Mouse (Mus musculus): Measurements from ENCODE around the gene Rnase13. TPM values are rescaled to one million over a fixed set of nuclear protein-coding genes. Genes with fewer than 3 reads are reported as not detected.
A peak's percentile ranks its signal among the peaks of the same experiment; 100 is the strongest.

Rnase13 gene
- polyA plus RNA-seq, 1 experiment from 2014 or later, result not detected

DNA sequence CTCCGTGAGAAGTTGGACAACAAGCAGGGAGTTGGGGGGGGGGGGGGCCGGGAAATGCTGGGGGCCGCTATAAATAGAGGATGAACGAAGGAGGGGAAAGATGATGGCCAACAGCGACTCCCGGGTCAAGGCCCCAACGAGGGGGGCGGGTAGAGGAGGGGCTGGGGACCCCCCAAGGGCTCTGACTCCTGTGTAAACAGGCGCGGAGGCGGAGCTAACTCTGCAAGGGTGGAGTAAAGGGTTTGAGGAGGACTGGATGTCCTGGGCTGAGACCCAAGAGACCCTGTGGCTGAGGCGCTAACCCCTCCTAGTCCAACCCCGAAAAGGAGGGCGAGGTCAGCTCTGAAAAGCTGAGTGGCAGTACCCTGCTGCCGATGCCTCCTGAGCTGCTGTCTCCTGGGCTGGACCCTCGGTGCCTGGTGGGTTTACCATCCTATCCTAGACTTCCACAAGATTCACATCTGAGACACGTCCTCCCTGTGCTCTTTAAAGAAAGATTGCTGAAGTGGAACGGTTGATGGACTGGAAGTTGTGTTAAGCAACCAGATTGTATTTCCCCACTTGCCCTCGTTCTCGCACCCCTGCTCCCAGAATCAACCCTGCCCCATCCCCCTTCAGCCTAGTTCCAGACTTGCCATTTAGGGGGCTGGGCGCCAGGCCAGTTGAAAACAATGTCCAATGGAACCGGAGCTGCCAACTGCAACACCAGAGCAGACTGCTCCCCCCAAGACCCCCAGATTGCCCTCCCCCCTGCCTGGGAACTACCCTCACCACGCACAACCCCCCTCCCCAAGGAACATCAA, 8.4 kb downstream of the Rnase13 start, which contains the start of gene Ndrg2:
Gene Ndrg2, minus strand, starts transcription at position 199 of the 803 bp plus-strand sequence.
- Histone ChIP-seq H3K9ac (replicated peaks; ENCODE audit: low read length) (peak within 1 kb of the TSS; percentile 69), H3K4me3 (ENCODE audit: low read length) (peak within 1 kb of the TSS; percentile 65), H3K9me3 (ENCODE audit: low read length) (no peaks in the 10 kb centered on the region), H3K4me2 (replicated peaks; ENCODE audit: low read depth, low read length) (peak within 1 kb of the TSS; percentile 98), H3K36me3 (ENCODE audit: insufficient read depth, low read length) (no peaks in the 10 kb centered on the region), H3K27me3 (ENCODE audit: insufficient read depth, low read length) (no peaks in the 10 kb centered on the region), H3K27ac (ENCODE audit: low read length) (peak within 1 kb of the TSS; percentile 1; the same call in 1 of the 2 replicates), H3K4me1 (ENCODE audit: insufficient read depth, low read length) (peaks cover 17% of the 10 kb centered on the region)
- WGBS, result 2% methylated on average over 21 of the region's 23 CpGs
- peak; percentile 74 for ATAC-seq (ENCODE audit: low FRiP score, low TSS enrichment)

DNA sequence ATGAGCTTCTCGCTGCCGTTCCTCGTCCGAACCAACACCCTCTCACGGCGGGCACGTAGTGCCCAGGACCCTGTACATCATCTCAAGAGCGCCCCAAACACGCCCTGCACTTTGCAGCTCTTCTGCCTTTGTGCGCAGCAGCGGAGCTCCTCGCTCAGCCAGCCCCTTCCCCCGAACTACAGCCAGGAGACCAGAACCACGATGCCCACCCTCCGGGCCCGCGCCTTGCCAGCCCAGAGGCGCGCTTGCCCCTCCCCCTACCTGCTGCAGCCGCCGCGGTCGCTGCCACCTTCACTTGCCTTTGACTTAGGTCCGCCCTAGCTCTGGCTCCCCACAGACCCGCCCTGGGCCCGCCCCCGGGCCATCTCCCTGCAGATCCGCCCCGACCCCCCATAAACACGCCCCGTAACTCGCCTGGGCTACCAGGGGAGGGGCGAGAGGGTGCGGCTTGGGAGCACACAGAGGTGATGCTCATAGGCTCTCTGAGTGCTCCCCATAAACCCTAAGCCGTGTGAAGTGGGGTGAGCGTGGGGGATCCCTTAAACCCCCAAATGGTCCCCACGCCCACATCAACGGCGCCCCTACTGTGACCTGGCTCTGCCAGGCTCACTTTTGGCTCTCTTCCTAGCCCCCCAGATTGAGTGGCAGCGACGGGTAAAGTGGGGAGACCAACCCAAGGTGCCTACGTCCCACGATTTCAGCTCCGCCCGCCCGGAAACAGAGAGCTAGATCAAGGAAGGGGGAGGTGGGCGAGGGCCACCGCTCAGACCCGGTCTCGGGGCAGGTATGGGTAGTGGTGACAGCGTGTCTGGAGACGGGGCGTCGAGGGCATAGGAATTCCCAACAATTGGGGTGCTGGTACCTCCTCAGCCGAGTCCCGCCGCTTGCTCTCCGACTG, 9.3 kb downstream of the Rnase13 start:
- Histone ChIP-seq H3K27ac (ENCODE audit: low read length) (0 out of 2 replicates have a peak overlapping the region, but pooled peaks have one; percentile 1), H3K4me2 (replicated peaks; ENCODE audit: low read depth, low read length) (peak overlapping the region; percentile 98), H3K27me3 (ENCODE audit: insufficient read depth, low read length) (no peaks in the 10 kb centered on the region), H3K9ac (replicated peaks; ENCODE audit: low read length) (peak overlapping the region; percentile 69), H3K9me3 (ENCODE audit: low read length) (no peaks in the 10 kb centered on the region), H3K4me3 (ENCODE audit: low read length) (peak overlapping the region; percentile 65), H3K4me1 (ENCODE audit: insufficient read depth, low read length) (peaks cover 17% of the 10 kb centered on the region), H3K36me3 (ENCODE audit: insufficient read depth, low read length) (no peaks in the 10 kb centered on the region)
- under 1% methylated on average over 54 of the region's 58 CpGs for WGBS
- ATAC-seq (ENCODE audit: low FRiP score, low TSS enrichment), result peak; percentile 84

DNA sequence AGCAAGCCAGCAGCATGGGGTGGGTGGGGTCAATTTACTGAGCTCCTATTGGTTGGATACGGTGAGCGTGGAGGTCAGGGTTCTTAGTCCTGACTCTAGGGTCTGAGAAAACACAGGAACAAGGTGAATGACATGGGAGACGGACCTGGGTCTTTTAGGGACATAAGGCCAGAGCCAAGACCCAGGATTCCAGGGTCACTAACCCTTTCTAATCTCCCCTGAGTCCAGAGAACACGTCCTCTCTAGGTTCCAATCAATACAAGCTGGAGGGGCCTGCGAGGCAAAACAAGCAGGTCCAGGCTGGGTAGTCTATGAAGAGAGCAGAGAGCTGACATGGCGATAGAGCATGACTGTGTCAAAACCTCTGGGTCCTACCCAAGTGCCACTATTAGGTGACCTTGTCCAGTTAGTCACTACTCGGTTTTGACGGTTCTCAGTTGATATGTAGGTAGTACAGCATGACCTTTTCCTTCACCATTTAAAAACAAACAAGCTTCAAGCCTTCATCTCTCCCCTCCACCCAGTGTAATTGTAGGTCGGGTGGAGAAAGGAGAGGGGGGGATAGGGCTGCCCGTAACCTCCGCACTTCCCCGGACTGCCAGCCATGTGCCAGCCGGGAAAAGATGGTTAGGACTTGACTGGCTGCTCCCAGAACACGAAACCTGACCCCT, 10.0 kb downstream of the Rnase13 start:
- peak overlapping the region; percentile 65 for H3K4me3 ChIP-seq (ENCODE audit: low read length)
- no peaks in the 10 kb centered on the region for H3K27me3 ChIP-seq (ENCODE audit: insufficient read depth, low read length)
- H3K36me3 ChIP-seq (ENCODE audit: insufficient read depth, low read length), result no peaks in the 10 kb centered on the region
- peak overlapping the region; percentile 98 for H3K4me2 ChIP-seq (replicated peaks; ENCODE audit: low read depth, low read length)
- peak overlapping the region; percentile 69 for H3K9ac ChIP-seq (replicated peaks; ENCODE audit: low read length)
- 15% methylated on average over 14 of the region's 14 CpGs for WGBS
- peak; percentile 25 for ATAC-seq (ENCODE audit: low FRiP score, low TSS enrichment)
- H3K27ac ChIP-seq (ENCODE audit: low read length), result no peak overlapping the region
- H3K4me1 ChIP-seq (ENCODE audit: insufficient read depth, low read length), result peaks cover 17% of the 10 kb centered on the region
- no peaks in the 10 kb centered on the region for H3K9me3 ChIP-seq (ENCODE audit: low read length)

DNA sequence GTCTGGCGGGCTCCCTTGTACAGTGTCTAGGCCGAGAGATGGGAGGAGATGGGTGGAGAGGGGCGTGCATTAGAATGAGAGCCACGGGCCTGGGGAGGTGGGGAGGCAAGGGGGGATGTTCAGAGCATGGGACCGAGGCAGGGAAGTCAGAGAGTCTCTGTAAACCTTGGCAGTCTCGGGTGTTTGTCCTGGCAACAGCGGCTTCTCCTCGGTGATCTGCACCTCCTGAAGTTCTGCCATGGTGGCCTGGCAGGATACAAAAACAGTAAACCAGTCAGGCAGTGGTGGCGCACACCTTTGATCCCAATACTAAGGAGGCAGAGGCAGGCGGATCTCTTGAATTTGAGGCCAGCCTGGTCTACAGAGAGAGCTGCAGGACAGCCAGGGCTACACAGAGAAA, 11.3 kb downstream of the Rnase13 start:
- Histone ChIP-seq H3K4me3 (ENCODE audit: low read length) (no peak overlapping the region), H3K27me3 (ENCODE audit: insufficient read depth, low read length) (no peaks in the 10 kb centered on the region), H3K9me3 (ENCODE audit: low read length) (no peaks in the 10 kb centered on the region), H3K4me2 (replicated peaks; ENCODE audit: low read depth, low read length) (no peak overlapping the region), H3K36me3 (ENCODE audit: insufficient read depth, low read length) (no peaks in the 10 kb centered on the region), H3K4me1 (ENCODE audit: insufficient read depth, low read length) (peaks cover 17% of the 10 kb centered on the region), H3K27ac (ENCODE audit: low read length) (no peak overlapping the region), H3K9ac (replicated peaks; ENCODE audit: low read length) (no peak overlapping the region)
- no peak for ATAC-seq (ENCODE audit: low FRiP score, low TSS enrichment)
- WGBS, result 80% methylated on average over 10 of the region's 10 CpGs

DNA sequence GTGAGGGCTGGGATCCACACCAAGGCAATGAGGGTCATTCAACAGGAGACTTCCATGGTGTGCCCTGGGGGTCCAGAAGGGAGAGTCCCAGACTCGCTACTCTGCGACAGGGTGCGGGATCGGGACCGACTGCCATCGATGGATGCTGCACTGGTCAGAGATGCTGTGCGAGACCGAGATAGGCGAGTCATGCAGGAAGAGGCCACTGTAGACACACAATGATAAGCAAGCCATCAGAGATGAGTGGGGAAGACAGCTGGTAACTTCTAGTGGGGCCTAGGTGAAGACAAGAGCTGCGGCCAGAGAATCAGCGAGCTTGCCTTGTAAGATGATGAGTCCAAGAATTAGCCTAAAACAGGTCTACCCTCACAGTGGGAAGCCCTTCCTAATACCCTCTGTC, 16.5 kb downstream of the Rnase13 start:
- Histone ChIP-seq H3K27ac (ENCODE audit: low read length) (no peak overlapping the region), H3K9me3 (ENCODE audit: low read length) (no peaks in the 10 kb centered on the region), H3K36me3 (ENCODE audit: insufficient read depth, low read length) (no peaks in the 10 kb centered on the region), H3K27me3 (ENCODE audit: insufficient read depth, low read length) (no peaks in the 10 kb centered on the region), H3K9ac (replicated peaks; ENCODE audit: low read length) (no peak overlapping the region), H3K4me2 (replicated peaks; ENCODE audit: low read depth, low read length) (no peak overlapping the region), H3K4me3 (ENCODE audit: low read length) (no peak overlapping the region), H3K4me1 (ENCODE audit: insufficient read depth, low read length) (no peaks in the 10 kb centered on the region)
- ATAC-seq (ENCODE audit: low FRiP score, low TSS enrichment), result no peak
- WGBS, result 93% methylated on average over 11 of the region's 11 CpGs

DNA sequence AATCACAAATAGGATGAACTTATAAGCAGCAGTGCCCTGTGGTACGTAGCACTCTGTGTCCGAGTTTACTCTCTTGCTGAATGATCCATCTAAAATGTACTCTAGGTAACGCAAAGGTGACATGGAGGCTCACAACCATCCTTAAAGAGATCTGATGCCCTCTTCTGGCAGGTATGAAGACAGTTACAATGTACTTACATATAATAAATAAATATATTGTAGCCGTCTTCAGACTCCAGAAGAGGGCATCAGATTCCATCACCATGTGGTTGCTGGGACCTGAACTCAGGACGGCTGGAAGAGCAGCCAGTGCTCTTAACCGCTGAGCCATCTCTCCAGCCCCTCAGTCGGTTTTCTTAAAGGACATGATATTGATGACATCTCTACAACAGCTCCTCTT, 17.9 kb downstream of the Rnase13 start:
- Histone ChIP-seq H3K9ac (replicated peaks; ENCODE audit: low read length) (no peak overlapping the region), H3K9me3 (ENCODE audit: low read length) (no peaks in the 10 kb centered on the region), H3K4me1 (ENCODE audit: insufficient read depth, low read length) (no peaks in the 10 kb centered on the region), H3K36me3 (ENCODE audit: insufficient read depth, low read length) (no peaks in the 10 kb centered on the region), H3K4me2 (replicated peaks; ENCODE audit: low read depth, low read length) (no peak overlapping the region), H3K27me3 (ENCODE audit: insufficient read depth, low read length) (no peaks in the 10 kb centered on the region), H3K27ac (ENCODE audit: low read length) (no peak overlapping the region), H3K4me3 (ENCODE audit: low read length) (no peak overlapping the region)
- 69% methylated on average over 7 of the region's 7 CpGs for WGBS
- ATAC-seq (ENCODE audit: low FRiP score, low TSS enrichment), result no peak

DNA sequence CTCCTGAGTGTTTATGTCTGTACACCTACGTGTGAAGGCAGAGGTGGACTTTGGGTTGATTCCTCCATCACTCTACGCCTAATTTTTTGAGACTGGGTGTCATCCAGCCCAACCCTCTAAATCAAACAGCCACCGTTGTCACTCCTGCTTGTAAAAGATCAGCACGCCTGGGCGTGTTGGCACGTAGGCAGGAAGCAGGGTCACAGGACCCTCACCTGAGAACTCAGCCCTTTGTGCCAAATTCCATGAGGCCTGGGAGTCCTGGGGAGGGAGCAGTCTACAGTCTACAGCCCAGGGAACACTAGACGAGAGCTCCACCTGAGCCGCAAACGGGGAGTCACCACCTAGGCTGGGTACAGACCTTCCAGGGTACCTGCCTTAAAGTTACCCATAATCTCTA, 18.8 kb downstream of the Rnase13 start:
- no peak overlapping the region for H3K4me3 ChIP-seq (ENCODE audit: low read length)
- 84% methylated on average over 9 of the region's 9 CpGs for WGBS
- H3K4me1 ChIP-seq (ENCODE audit: insufficient read depth, low read length), result no peaks in the 10 kb centered on the region
- H3K4me2 ChIP-seq (replicated peaks; ENCODE audit: low read depth, low read length), result no peak overlapping the region
- no peak for ATAC-seq (ENCODE audit: low FRiP score, low TSS enrichment)
- H3K9me3 ChIP-seq (ENCODE audit: low read length), result no peaks in the 10 kb centered on the region
- H3K27ac ChIP-seq (ENCODE audit: low read length), result no peak overlapping the region
- no peaks in the 10 kb centered on the region for H3K36me3 ChIP-seq (ENCODE audit: insufficient read depth, low read length)
- H3K9ac ChIP-seq (replicated peaks; ENCODE audit: low read length), result no peak overlapping the region
- no peaks in the 10 kb centered on the region for H3K27me3 ChIP-seq (ENCODE audit: insufficient read depth, low read length)

DNA sequence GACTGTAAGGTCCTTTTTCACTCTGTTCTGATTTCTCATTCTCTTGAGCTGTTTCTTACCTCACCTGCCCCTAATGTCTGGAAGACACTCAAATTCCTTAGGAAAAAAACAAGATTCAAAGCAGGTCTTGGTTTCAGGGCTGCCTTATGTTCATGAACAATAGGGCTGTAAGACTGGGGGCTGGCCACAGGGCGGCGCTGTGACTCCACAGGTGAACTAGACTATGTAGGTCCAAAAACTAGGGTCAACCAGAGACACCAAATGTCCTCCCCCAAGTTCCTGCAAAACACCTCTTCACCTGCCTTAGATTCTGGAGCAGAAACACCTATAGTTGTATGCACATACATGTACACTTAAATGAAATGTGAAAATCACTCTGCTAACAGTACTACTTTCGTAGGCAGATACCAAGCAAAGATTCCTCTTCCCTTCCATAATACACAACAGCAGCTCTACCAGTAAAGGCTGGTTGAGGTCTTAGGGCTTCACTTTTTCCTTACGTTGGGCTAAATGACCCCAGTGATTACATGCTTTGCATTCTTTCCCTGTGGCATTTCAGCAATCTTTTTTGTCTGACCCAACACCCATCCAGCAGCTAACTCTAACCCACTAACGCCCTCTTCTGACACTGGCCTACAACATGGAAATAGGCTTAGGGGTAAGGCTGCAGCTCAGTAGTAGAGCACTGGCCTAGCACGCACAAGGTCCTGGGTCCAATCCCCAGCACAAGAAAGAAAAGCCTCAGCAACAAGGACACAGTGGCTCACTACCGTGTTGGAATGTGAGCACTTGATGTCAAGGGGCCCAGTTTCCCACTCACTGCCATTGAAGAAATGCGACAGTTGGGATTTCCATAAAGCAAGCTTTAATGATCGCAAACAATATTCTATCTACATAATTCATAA, 19.5 kb downstream of the Rnase13 start:
- 62% methylated on average over 9 of the region's 9 CpGs for WGBS
- Histone ChIP-seq H3K4me3 (ENCODE audit: low read length) (no peak overlapping the region), H3K27ac (ENCODE audit: low read length) (no peak overlapping the region), H3K4me2 (replicated peaks; ENCODE audit: low read depth, low read length) (no peak overlapping the region), H3K27me3 (ENCODE audit: insufficient read depth, low read length) (no peaks in the 10 kb centered on the region), H3K4me1 (ENCODE audit: insufficient read depth, low read length) (no peaks in the 10 kb centered on the region), H3K9me3 (ENCODE audit: low read length) (no peaks in the 10 kb centered on the region), H3K9ac (replicated peaks; ENCODE audit: low read length) (no peak overlapping the region), H3K36me3 (ENCODE audit: insufficient read depth, low read length) (no peaks in the 10 kb centered on the region)
- ATAC-seq (ENCODE audit: low FRiP score, low TSS enrichment), result no peak

DNA sequence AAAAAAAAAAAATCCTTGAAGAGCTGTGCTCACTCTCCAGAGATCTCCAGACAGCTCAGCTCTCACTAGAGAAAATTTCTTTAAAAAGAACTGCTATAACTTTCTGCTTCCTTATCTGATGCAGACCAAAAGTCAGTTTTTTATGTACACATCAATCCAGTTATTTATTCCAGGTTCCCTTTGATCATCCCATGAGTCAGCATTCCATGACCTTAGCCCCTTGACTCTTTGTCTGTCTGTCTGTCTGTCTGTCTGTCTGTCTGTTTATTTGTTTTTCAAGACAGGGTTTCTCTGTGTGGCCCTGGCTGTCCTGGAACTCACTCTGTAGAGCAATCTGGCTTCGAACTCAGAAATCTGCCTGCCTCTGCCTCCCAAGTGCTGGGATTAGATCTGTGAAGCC, 23.2 kb downstream of the Rnase13 start:
- WGBS, result 88% methylated on average over 1 of the region's 1 CpGs
- H3K36me3 ChIP-seq (ENCODE audit: insufficient read depth, low read length), result no peaks in the 10 kb centered on the region

More for the DNA sequence above, 23.2 kb downstream of the Rnase13 start:
- Histone ChIP-seq H3K27ac (ENCODE audit: low read length) (no peak overlapping the region), H3K4me3 (ENCODE audit: low read length) (no peak overlapping the region), H3K27me3 (ENCODE audit: insufficient read depth, low read length) (no peaks in the 10 kb centered on the region), H3K4me1 (ENCODE audit: insufficient read depth, low read length) (no peaks in the 10 kb centered on the region), H3K9me3 (ENCODE audit: low read length) (no peaks in the 10 kb centered on the region), H3K4me2 (replicated peaks; ENCODE audit: low read depth, low read length) (no peak overlapping the region), H3K9ac (replicated peaks; ENCODE audit: low read length) (no peak overlapping the region)
- no peak for ATAC-seq (ENCODE audit: low FRiP score, low TSS enrichment)
